Mouse (Mus musculus) C2C12 (cell line): Measurements from ENCODE around the gene Erp27. TPM values are rescaled to one million over a fixed set of nuclear protein-coding genes. Genes with fewer than 3 reads are reported as not detected.

ENCODE experiments used
- H3K27me3 ChIP-seq: one replicate; pipeline ENCODE4 v1.6.1; 2011; ENCODE audit not compliant: control insufficient read depth, insufficient read depth, insufficient read length
- H3K36me3 ChIP-seq: one replicate; pipeline ENCODE4 v1.6.1; 2011; ENCODE audit not compliant: control insufficient read depth, insufficient read depth
- H3K4me3 ChIP-seq: one replicate; pipeline ENCODE4 v1.5.1; 2011; ENCODE audit warnings: mild to moderate bottlenecking, control low read depth; ENCODE audit not compliant: poor library complexity, insufficient read depth, severe bottlenecking
- H3K79me2 ChIP-seq: one replicate; pipeline ENCODE4 v1.6.1; 2011; ENCODE audit not compliant: control insufficient read depth, insufficient read depth
- H3K79me3 ChIP-seq: one replicate; pipeline ENCODE4 v1.6.1; 2011; ENCODE audit warnings: low read depth, control low read depth
- H3ac ChIP-seq: one replicate; pipeline ENCODE3; 2011; ENCODE audit warnings: low read depth; ENCODE audit not compliant: control insufficient read depth, insufficient read length
- CEBPB ChIP-seq: IDR thresholded peaks from one replicate; pipeline ENCODE4 v1.6.1; 2011; ENCODE audit warnings: low read depth, mild to moderate bottlenecking, control low read depth, moderate library complexity
- CTCF ChIP-seq: IDR thresholded peaks from one replicate; pipeline ENCODE4 v1.5.1; 2011; ENCODE audit not compliant: control insufficient read depth, insufficient read depth, insufficient read length
- FOSL1 ChIP-seq: IDR thresholded peaks from one replicate; pipeline ENCODE4 v1.8.0; 2011; ENCODE audit warnings: mild to moderate bottlenecking, low read length; ENCODE audit not compliant: poor library complexity, insufficient read depth, severe bottlenecking
- MAX ChIP-seq: IDR thresholded peaks from one replicate; pipeline ENCODE4 v1.6.1; 2011; ENCODE audit warnings: mild to moderate bottlenecking, control low read depth
- MYOD1 ChIP-seq: IDR thresholded peaks from one replicate; pipeline ENCODE4 v1.6.1; 2011; ENCODE audit warnings: low read depth; ENCODE audit not compliant: control insufficient read depth, insufficient read length
- MYOG ChIP-seq: IDR thresholded peaks from one replicate; pipeline ENCODE4 v1.6.1; 2011; ENCODE audit not compliant: control insufficient read depth, insufficient read length; ENCODE audit errors: extremely low read depth
- USF1 ChIP-seq: IDR thresholded peaks from one replicate; pipeline ENCODE4 v1.6.1; 2011; ENCODE audit warnings: low read depth, mild to moderate bottlenecking, control low read depth, moderate library complexity
- polyA plus RNA-seq: library from polyadenylated mRNA; unstranded; fragments of >200 nt; fragmentation: generic; extraction: Trizol; gene quantifications from one replicate; pipeline ENCODE4 v1.2.1, GENCODE M21; 2012; ENCODE audit warnings: missing spikeins

The Erp27 gene
- polyA plus RNA-seq, 1 experiment, result 0.04 TPM

DNA sequence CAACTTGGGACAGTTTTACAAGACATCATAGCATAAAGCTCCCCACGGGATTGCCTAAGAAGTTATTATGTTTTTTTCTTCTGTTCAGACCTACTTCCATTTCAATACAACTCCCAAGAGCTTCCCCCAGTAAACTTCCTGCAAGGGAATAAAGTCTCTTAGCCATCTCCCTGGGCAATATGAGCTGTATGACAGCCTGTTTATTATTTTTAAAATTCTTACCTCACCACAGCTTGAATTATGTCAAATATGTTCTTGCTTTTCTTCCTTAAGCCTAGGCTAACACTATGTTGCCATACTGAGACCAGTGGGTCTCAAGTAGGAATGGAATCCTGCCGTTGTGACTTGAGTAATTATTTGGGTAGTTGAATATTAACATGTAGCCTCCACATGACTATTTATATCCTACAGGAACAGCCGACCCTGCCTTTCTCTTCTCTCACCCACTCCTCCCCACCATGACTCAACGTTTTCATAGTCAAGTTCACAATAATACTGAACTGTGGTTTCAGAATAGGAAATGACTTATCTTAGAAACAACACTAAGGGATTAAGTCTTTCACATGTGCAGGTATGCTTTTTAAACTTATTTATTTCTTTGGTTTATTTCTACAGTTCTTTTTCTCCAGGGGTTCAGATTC, 21.5 kb downstream of the Erp27 start:
- Histone ChIP-seq H3K79me3 (no peaks in the 10 kb centered on the region), H3K4me3 (no peak overlapping the region), H3K27me3 (no peaks in the 10 kb centered on the region), H3ac (no peak overlapping the region), H3K79me2 (no peaks in the 10 kb centered on the region), H3K36me3 (no peaks in the 10 kb centered on the region)
- TF ChIP-seq USF1 (peak; percentile 65), CTCF (no peak)

- Histone ChIP-seq H3K27me3 (no peaks in the 10 kb centered on the region), H3K79me3 (no peaks in the 10 kb centered on the region), H3ac (no peak overlapping the region), H3K36me3 (no peaks in the 10 kb centered on the region), H3K79me2 (no peaks in the 10 kb centered on the region), H3K4me3 (no peak overlapping the region)
- no peak for TF ChIP-seq MYOD1
- no peak for TF ChIP-seq USF1
- no peak for TF ChIP-seq MYOG
- no peak for TF ChIP-seq FOSL1
- no peak for TF ChIP-seq CTCF
- no peak for TF ChIP-seq MAX
- no peak for TF ChIP-seq CEBPB
Observed at GRCm38 (mm10) chr6:136898954-136899353, 23.0 kb downstream of the Erp27 start.

- Histone ChIP-seq H3K79me2 (no peaks in the 10 kb centered on the region), H3K79me3 (no peaks in the 10 kb centered on the region), H3K36me3 (no peaks in the 10 kb centered on the region), H3K4me3 (no peak overlapping the region), H3ac (no peak overlapping the region), H3K27me3 (no peaks in the 10 kb centered on the region)
- TF ChIP-seq FOSL1 (no peak), CEBPB (peak; percentile 34)
Observed at GRCm38 (mm10) chr6:136898222-136898621, 23.8 kb downstream of the Erp27 start.

DNA sequence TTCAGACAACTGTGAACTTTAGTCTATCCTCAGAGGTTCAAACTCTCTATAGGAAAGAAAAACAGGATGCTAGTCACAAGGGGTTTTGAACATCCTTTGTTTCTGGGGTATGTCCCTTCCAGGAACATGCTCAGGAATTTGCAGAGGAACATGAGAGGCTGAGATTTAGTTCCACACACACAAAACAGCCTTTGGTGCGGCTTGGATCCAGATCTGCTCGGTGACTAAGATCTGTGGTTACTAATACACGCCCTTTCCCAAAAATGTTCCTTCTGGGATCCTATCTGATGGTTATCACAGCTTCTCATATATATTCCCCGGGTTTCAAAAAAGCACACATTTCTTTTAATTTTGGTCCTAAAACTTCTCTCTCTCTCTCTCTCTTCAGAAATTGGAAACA, 24.2 kb downstream of the Erp27 start:
- Histone ChIP-seq H3K36me3 (no peaks in the 10 kb centered on the region), H3ac (no peak overlapping the region), H3K79me2 (no peaks in the 10 kb centered on the region), H3K79me3 (no peaks in the 10 kb centered on the region), H3K27me3 (no peaks in the 10 kb centered on the region), H3K4me3 (no peak overlapping the region)
- TF ChIP-seq CEBPB (no peak), MYOG (no peak)

DNA sequence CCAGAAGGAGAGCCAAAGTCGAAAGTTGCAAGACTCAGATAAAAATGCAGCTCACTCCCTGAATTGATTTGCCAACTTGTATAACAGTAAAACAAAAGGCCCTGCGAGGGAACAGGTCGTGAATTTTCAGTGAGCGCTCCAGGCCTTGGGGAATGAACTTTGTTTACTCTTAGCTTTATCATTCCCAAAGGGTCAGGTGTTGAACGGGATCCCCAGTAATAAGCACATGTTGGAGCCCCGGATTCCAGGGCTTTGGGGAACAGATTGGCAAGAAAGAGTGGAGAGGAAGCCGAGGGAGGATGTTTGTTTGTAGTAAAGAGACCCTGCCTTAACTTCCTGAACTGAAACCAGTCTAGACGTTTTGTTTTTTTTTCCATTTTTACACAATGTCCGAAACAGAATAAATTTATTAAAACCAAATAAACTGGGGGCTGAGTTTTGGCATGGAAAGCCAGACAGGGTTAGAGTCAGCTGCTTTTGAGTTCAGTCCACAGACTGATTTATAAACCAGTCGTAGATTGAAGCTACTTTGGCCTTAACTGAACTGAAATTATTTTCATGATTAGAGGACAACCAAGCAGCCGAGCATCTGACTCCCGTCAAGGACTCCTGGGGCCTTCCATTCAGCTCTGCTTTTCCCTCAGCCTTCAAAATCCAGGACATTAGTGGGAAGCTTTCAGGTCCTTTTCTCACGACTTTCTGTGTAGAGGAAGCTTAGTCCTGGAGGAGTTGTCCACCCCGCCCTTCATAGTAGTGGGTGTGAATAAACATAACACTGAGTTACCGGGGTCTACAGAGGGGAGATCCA, 27.2 kb downstream of the Erp27 start:
- Histone ChIP-seq H3K36me3 (no peaks in the 10 kb centered on the region), H3ac (no peak overlapping the region), H3K27me3 (no peaks in the 10 kb centered on the region), H3K79me3 (no peaks in the 10 kb centered on the region), H3K79me2 (no peaks in the 10 kb centered on the region), H3K4me3 (no peak overlapping the region)
- TF ChIP-seq FOSL1, result no peak
- TF ChIP-seq MAX, result no peak
- no peak for TF ChIP-seq MYOD1
- TF ChIP-seq CEBPB, result no peak
- TF ChIP-seq MYOG, result no peak
- no peak for TF ChIP-seq USF1
- no peak for TF ChIP-seq CTCF

DNA sequence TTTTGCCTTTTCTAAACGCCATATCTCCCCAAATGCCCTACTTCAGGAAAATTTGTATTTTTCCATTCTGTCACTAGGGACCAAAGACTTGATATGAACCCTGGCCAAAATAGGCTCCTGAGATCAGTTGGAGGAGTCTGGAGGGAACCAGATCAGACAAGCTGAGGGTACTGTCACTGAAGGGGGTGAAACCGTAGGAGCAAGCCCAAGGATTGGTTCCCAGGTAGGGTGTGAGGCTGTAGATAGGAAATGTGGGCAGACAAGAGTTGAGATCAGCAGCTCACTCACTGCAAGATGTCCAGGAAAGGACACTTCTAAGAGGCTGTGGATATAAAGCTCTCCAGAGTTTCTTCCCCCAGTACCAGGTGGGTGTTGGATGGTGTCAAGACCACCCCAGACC, 30.0 kb downstream of the Erp27 start:
- no peak overlapping the region for H3ac ChIP-seq
- no peaks in the 10 kb centered on the region for H3K36me3 ChIP-seq
- H3K79me3 ChIP-seq, result no peaks in the 10 kb centered on the region
- no peak for TF ChIP-seq MAX
- no peaks in the 10 kb centered on the region for H3K79me2 ChIP-seq
- H3K27me3 ChIP-seq, result no peaks in the 10 kb centered on the region
- H3K4me3 ChIP-seq, result no peak overlapping the region
